ENCODE assay signal across 8 mouse cellular contexts in the genomic region with DNA sequence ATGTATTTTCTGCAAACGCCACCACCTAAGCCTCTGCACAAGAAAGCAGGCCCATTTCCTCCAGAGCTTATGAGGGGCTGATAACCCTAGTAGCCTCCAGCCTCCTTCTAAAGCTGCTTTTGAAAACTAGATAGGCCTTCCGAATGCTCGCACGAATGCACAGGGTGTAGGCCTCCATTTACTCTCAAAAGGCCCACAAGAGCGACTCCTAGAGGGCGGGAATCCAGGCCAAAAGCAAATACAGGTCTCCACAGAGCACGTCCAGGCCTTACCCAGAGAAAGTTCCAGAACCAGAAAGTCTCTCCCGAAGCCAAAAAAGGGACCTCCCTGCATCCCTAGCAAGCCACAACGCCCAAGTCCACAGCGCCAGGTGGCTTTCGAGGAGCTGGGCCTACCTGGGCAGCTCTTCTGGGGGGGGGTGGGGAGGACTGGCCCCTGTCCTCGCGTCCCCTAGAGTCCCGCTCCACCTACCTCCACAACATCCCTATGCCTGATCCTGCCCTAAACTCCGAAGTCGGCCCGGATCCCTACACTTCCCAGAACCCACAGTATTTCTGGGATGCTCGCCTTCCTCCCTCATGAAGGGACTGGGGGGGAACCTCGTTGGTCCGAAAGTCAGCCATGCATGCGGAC. TPM values are rescaled to one million over a fixed set of nuclear protein-coding genes. Genes with fewer than 3 reads are reported as not detected.
DNase-seq lines count a peak whose midpoint lies in the region; ATAC-seq and TF ChIP-seq lines count a peak whose summit lies in the region.

No protein-coding gene starts in this region.

- DNase-seq in 3T3-L1 (ENCODE audit: low read depth, low spot score): peak; percentile 75
- DNase-seq in G1E (ENCODE audit: low spot score): peak; percentile 4
- DNase-seq in cerebellum, adult 9-11 months: peak; percentile 58
- peak; percentile 42 for DNase-seq in gastrocnemius, adult 2 months
- no peak for DNase-seq in neural tube, embryonic 11.5 days (ENCODE audit: low spot score)
- DNase-seq in thymus, postnatal 36 days: peak; percentile 51 to 60

- H3K4me3 ChIP-seq in G1E (ENCODE audit: low read depth, low read length): peak overlapping the region; percentile 76
- peak overlapping the region; percentile 76 for H3K4me3 ChIP-seq in gastrocnemius, adult 2 months
- peak overlapping the region; percentile 53 for H3K4me3 ChIP-seq in intestine, embryonic 15.5 days (replicated peaks)
- peak overlapping the region; percentile 72 for H3K4me3 ChIP-seq in liver, embryonic 16.5 days (ENCODE audit: low read depth, low read length)
- peak overlapping the region; percentile 50 for H3K4me3 ChIP-seq in neural tube, embryonic 11.5 days (ENCODE audit: low read depth, low read length)

- H3K36me3 ChIP-seq in G1E (replicated peaks): peaks cover 38% of the 10 kb centered on the region
- H3K36me3 ChIP-seq in intestine, embryonic 15.5 days: no peaks in the 10 kb centered on the region
- H3K36me3 ChIP-seq in liver, embryonic 16.5 days (ENCODE audit: control insufficient read depth, insufficient read depth): no peaks in the 10 kb centered on the region
- H3K36me3 ChIP-seq in neural tube, embryonic 11.5 days (ENCODE audit: control insufficient read depth, insufficient read depth, low read length): no peaks in the 10 kb centered on the region

- no peak for TF ChIP-seq CTCF in G1E (IDR thresholded peaks at IDR 0.05; ENCODE audit: low read depth, low read length)
- TF ChIP-seq CTCF in gastrocnemius, adult 2 months (IDR thresholded peaks at IDR 0.05): peak; percentile 38; the same call in 1 of the 2 replicates

- peak overlapping the region; percentile 58 for H3K9ac ChIP-seq in intestine, embryonic 15.5 days
- H3K9ac ChIP-seq in liver, embryonic 16.5 days (ENCODE audit: low read depth, low read length): peak overlapping the region; percentile 60
- peak overlapping the region; percentile 47; the same call in 1 of the 2 replicates for H3K9ac ChIP-seq in neural tube, embryonic 11.5 days (ENCODE audit: low read length)

- H3K9me3 ChIP-seq in G1E (replicated peaks): no peaks in the 10 kb centered on the region
- no peaks in the 10 kb centered on the region for H3K9me3 ChIP-seq in intestine, embryonic 15.5 days
- no peaks in the 10 kb centered on the region for H3K9me3 ChIP-seq in liver, embryonic 16.5 days (replicated peaks; ENCODE audit: control insufficient read depth, low read length)
- no peaks in the 10 kb centered on the region for H3K9me3 ChIP-seq in neural tube, embryonic 11.5 days (ENCODE audit: control insufficient read depth, low read length)

- H3K27me3 ChIP-seq in G1E (ENCODE audit: insufficient read depth, low read length): no peaks in the 10 kb centered on the region
- H3K27me3 ChIP-seq in intestine, embryonic 15.5 days (replicated peaks): no peaks in the 10 kb centered on the region
- H3K27me3 ChIP-seq in liver, embryonic 16.5 days (ENCODE audit: control insufficient read depth, insufficient read depth, low read depth, low read length): no peaks in the 10 kb centered on the region
- H3K27me3 ChIP-seq in neural tube, embryonic 11.5 days (ENCODE audit: control insufficient read depth, insufficient read depth, low read length): no peaks in the 10 kb centered on the region

- ATAC-seq in G1E (ENCODE audit: extremely low read depth, insufficient number of reproducible peaks, low FRiP score, poor library complexity, severe bottlenecking): no peak
- ATAC-seq in intestine, embryonic 15.5 days: peak; percentile 45
- peak; percentile 6 for ATAC-seq in liver, embryonic 16.5 days (ENCODE audit: low read depth)
- no peak; the same call in 1 of the 2 replicates for ATAC-seq in neural tube, embryonic 11.5 days (ENCODE audit: insufficient read depth, low FRiP score, low TSS enrichment)

- H3K4me1 ChIP-seq in G1E (ENCODE audit: insufficient read depth, low read depth, low read length): peaks cover 33% of the 10 kb centered on the region
- peaks cover 7% of the 10 kb centered on the region for H3K4me1 ChIP-seq in intestine, embryonic 15.5 days (replicated peaks)
- peaks cover 28% of the 10 kb centered on the region for H3K4me1 ChIP-seq in liver, embryonic 16.5 days (ENCODE audit: control insufficient read depth, low read depth, low read length)
- H3K4me1 ChIP-seq in neural tube, embryonic 11.5 days (ENCODE audit: control insufficient read depth, insufficient read depth, low read length): peaks cover 5% of the 10 kb centered on the region; the same call in 1 of the 2 replicates

- peak overlapping the region; percentile 97 for H3K27ac ChIP-seq in gastrocnemius, adult 2 months
- peak overlapping the region; percentile 82 for H3K27ac ChIP-seq in intestine, embryonic 15.5 days
- H3K27ac ChIP-seq in liver, embryonic 16.5 days (ENCODE audit: low read length): peak overlapping the region; percentile 94
- no peak overlapping the region for H3K27ac ChIP-seq in neural tube, embryonic 11.5 days (ENCODE audit: low read depth, low read length)

- intact Hi-C loops in gastrocnemius, adult 2 months (cut with DNase I): loop anchor here (5.0 kb wide), 2 partner anchors 52 to 72 kb away; a partner anchor contains a TSS

- WGBS in intestine, embryonic 15.5 days: 29% methylated on average over 21 of the region's 21 CpGs
- WGBS in liver, embryonic 16.5 days (ENCODE audit: insufficient replicate concordance): 23% methylated on average over 20 of the region's 21 CpGs
- WGBS in neural tube, embryonic 11.5 days: 21% methylated on average over 20 of the region's 21 CpGs

- H3K4me2 ChIP-seq in intestine, embryonic 15.5 days (replicated peaks): peak overlapping the region; percentile 69
- peak overlapping the region; percentile 76 for H3K4me2 ChIP-seq in liver, embryonic 16.5 days (ENCODE audit: low read depth, low read length)
- peak overlapping the region; percentile 69 for H3K4me2 ChIP-seq in neural tube, embryonic 11.5 days (ENCODE audit: low read depth)

RNA-seq across cellular contexts. Expression of a gene that starts 0.4 kb away (rescaled TPM):
- total RNA-seq in G1E (2014; fragmentation: Nextera tagmentation) (83.2 and 98.4 TPM in 2 replicates), G1E (2017) (215 and 222 TPM in 2 replicates)
- polyA plus RNA-seq in G1E (2012): 13.5 and 16.0 TPM in 2 replicates
- 10 to 100 TPM; 48.5 to 55.8 TPM for total RNA-seq in gastrocnemius, adult 2 months (2021)
- 296 and 302 TPM in 2 replicates for polyA plus RNA-seq in intestine, embryonic 15.5 days (2015; fragmentation: Nextera tagmentation; extraction: Ambion mirVana)
- 129 and 137 TPM in 2 replicates for polyA plus RNA-seq in liver, embryonic 16.5 days (2015; fragmentation: Nextera tagmentation; extraction: Ambion mirVana)
- polyA plus RNA-seq in neural tube, embryonic 11.5 days (2014; fragmentation: Nextera tagmentation; extraction: Ambion mirVana): 140 and 141 TPM in 2 replicates

RNA-seq across cellular contexts. Expression of a gene that starts 0.8 kb away (rescaled TPM):
- total RNA-seq in G1E (2014; fragmentation: Nextera tagmentation) (15.8 and 17.1 TPM in 2 replicates), G1E (2017) (6.3 and 7.0 TPM in 2 replicates)
- 17.6 and 19.4 TPM in 2 replicates for polyA plus RNA-seq in G1E (2012)
- total RNA-seq in gastrocnemius, adult 2 months (2021): 10 to 100 TPM; 20.1 to 24.2 TPM
- polyA plus RNA-seq in intestine, embryonic 15.5 days (2015; fragmentation: Nextera tagmentation; extraction: Ambion mirVana): 18.5 and 20.2 TPM in 2 replicates
- polyA plus RNA-seq in liver, embryonic 16.5 days (2015; fragmentation: Nextera tagmentation; extraction: Ambion mirVana): 8.0 and 8.1 TPM in 2 replicates
- polyA plus RNA-seq in neural tube, embryonic 11.5 days (2014; fragmentation: Nextera tagmentation; extraction: Ambion mirVana): 8.6 and 9.4 TPM in 2 replicates

RNA-seq across cellular contexts. Expression of a gene that starts 41.3 kb away (rescaled TPM):
- total RNA-seq in G1E (2014; fragmentation: Nextera tagmentation) (not detected in 2 replicates), G1E (2017) (0.93 and 0.98 TPM in 2 replicates)
- 0.02 TPM in 1 of 2 replicates, not detected in the other for polyA plus RNA-seq in G1E (2012)
- under 1 TPM; 0.54 to 0.75 TPM for total RNA-seq in gastrocnemius, adult 2 months (2021)
- 0.38 TPM in 2 replicates for polyA plus RNA-seq in intestine, embryonic 15.5 days (2015; fragmentation: Nextera tagmentation; extraction: Ambion mirVana)
- 0.23 and 0.47 TPM in 2 replicates for polyA plus RNA-seq in liver, embryonic 16.5 days (2015; fragmentation: Nextera tagmentation; extraction: Ambion mirVana)
- polyA plus RNA-seq in neural tube, embryonic 11.5 days (2014; fragmentation: Nextera tagmentation; extraction: Ambion mirVana): 0.09 TPM in 1 of 2 replicates, not detected in the other

RNA-seq across cellular contexts. Expression of a gene that starts 42.6 kb away (rescaled TPM):
- total RNA-seq in G1E (2014; fragmentation: Nextera tagmentation): 4.1 and 6.1 TPM in 2 replicates
- 9.9 and 12.7 TPM in 2 replicates for total RNA-seq in G1E (2017)
- polyA plus RNA-seq in G1E (2012): 1.6 and 2.1 TPM in 2 replicates
- 100 to 1,000 TPM; 125 to 154 TPM for total RNA-seq in gastrocnemius, adult 2 months (2021)
- 7.1 and 9.1 TPM in 2 replicates for polyA plus RNA-seq in intestine, embryonic 15.5 days (2015; fragmentation: Nextera tagmentation; extraction: Ambion mirVana)
- polyA plus RNA-seq in liver, embryonic 16.5 days (2015; fragmentation: Nextera tagmentation; extraction: Ambion mirVana): 0.12 and 0.50 TPM in 2 replicates
- 6.8 and 6.9 TPM in 2 replicates for polyA plus RNA-seq in neural tube, embryonic 11.5 days (2014; fragmentation: Nextera tagmentation; extraction: Ambion mirVana)

RNA-seq across cellular contexts. Expression of a gene that starts 55.7 kb away (rescaled TPM):
- not detected in 2 replicates for total RNA-seq in G1E (2014; fragmentation: Nextera tagmentation)
- not detected in 2 replicates for total RNA-seq in G1E (2017)
- polyA plus RNA-seq in G1E (2012): not detected in 2 replicates
- 10 to 100 TPM in 1 of 2 experiments, 1 to 10 TPM in 1; 8.1 to 10.6 TPM for total RNA-seq in gastrocnemius, adult 2 months (2021)
- polyA plus RNA-seq in intestine, embryonic 15.5 days (2015; fragmentation: Nextera tagmentation; extraction: Ambion mirVana): 12.4 and 12.7 TPM in 2 replicates
- 1.5 and 1.6 TPM in 2 replicates for polyA plus RNA-seq in liver, embryonic 16.5 days (2015; fragmentation: Nextera tagmentation; extraction: Ambion mirVana)
- 11.1 and 13.3 TPM in 2 replicates for polyA plus RNA-seq in neural tube, embryonic 11.5 days (2014; fragmentation: Nextera tagmentation; extraction: Ambion mirVana)

Comparison
In these comparisons a context has a peak if more than half of its experiments do, and no peak if none do; other contexts are left out.
1. ATAC-seq: peak in intestine, embryonic 15.5 days (single experiment) and liver, embryonic 16.5 days (single experiment); none in G1E (single experiment) and neural tube, embryonic 11.5 days (single experiment).
2. Peak in every context shown above with its lines, with median percentiles within 50 percentile points of each other: H3K4me3 ChIP-seq, H3K4me2 ChIP-seq and H3K9ac ChIP-seq.